Mouse (Mus musculus): ENCODE measurements around the gene Nav2.

Gene Nav2

GRCm38 (mm10) chr7:49102223-49102622 lies 193.7 kb downstream of the Nav2 start:
- DNase-seq (ENCODE audit: low read depth), result no peak

GRCm38 (mm10) chr7:49104376-49104775 lies 195.9 kb downstream of the Nav2 start:
- DNase-seq (ENCODE audit: low read depth), result no peak

GRCm38 (mm10) chr7:49104793-49105192 lies 196.3 kb downstream of the Nav2 start:
- DNase-seq (ENCODE audit: low read depth), result no peak

DNA sequence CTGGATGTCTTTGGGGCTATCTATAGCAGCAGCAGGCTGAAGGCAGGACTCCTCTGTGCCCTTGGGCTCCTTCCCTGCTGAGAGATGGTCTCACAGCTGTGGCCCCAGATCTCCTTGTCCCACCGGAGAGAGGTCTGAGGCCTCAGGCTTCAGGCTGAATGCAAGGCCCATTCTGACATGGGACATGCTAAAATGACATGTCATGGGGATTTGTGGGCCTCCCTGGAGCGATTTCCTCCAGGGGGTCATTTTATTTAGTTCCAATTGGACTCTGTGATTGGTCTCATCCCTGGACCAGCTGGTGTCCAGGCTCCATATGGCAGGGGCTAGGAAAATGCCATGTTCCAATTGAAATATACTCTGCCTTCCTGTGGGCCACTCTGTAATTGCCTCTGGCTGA lies 197.0 kb downstream of the Nav2 start:
- no peak for DNase-seq (ENCODE audit: low read depth)

GRCm38 (mm10) chr7:49108076-49108475 lies 199.6 kb downstream of the Nav2 start:
- no peak for DNase-seq (ENCODE audit: low read depth)

DNA sequence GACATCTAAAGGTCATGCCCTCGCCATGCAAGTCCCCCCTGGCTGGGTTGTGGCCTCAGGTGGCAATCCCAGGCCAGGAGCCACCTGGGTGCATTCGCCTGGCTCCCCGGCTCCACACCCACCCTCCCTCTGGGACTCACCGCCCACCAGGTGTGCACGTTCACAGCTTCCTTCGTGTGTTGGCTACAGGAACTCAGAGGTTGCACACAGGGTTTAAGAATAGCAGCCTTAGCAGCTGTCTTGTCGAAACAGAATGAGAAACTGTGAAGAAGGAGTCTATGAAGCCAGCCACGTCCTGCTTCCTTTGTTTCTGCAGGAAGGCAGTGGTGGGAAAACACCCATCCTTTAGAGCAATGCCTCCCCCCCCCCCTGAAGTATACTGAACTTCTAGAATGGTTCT lies 210.5 kb downstream of the Nav2 start:
- no peak for DNase-seq (ENCODE audit: low read depth)

GRCm38 (mm10) chr7:49119794-49120487 lies 211.4 kb downstream of the Nav2 start:
- DNase-seq (ENCODE audit: low read depth), result no peak

- no peak for DNase-seq (ENCODE audit: low read depth)
Observed at GRCm38 (mm10) chr7:49120488-49120864, 212.0 kb downstream of the Nav2 start.

DNA sequence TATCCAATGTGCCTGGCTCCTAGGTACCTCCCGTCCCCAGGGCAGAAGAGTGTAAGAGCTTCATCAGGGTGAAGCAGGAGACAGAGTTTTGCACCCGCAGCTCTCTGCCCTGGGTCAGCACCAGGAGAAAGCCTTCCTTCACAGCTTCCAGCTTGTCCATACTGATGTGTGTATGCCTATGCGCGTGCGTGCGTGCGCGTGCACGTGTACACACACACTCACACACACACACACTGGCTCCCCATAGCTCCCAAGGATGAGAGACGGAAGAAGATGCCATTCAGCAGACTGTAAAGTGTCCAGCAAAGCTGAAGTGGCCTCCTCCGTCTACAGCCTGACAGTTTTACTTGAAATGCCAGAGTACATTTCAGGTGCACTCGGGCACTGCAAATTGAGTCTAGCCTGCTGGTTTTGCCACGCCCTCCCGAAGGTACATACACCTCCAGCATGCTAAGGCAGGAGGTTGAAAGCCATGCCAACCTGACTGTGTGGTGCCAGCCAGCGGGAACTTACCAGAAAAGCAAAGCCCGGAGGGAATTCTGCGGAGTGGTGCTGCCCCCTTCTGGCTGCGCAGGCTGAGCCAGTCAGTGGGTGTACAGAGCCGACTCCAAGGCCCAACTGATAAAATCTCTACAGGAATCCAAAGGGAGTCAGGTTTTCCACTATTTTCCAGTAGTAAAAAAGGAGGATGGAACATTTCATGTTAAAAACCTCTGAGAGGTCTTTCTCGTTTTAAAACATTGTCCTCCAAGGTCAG lies 212.6 kb downstream of the Nav2 start:
- peak; percentile 26 for DNase-seq (ENCODE audit: low read depth)

GRCm38 (mm10) chr7:49122498-49122897 lies 214.0 kb downstream of the Nav2 start:
- no peak for DNase-seq (ENCODE audit: low read depth)

- DNase-seq (ENCODE audit: low read depth), result peak; percentile 13
Observed at GRCm38 (mm10) chr7:49125545-49125944, 217.0 kb downstream of the Nav2 start.

DNA sequence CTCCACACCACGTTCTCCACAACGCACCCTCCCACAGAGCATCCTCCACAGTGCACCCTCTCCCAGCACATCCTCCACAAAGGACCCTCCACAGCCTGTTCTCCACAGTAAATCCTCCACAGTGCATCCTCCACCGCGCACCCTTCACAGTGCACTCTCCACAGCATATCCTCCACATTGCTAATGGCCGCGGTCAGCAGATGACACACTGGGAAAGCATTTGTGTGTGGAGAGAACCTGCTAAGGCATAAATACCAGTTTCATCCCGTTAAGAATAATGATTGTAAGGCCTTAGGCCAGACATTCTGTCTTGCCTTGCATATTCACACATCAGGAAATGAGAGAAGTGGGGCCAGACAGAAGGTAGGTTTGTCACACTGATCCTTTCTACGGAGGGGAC lies 219.7 kb downstream of the Nav2 start:
- no peak for DNase-seq (ENCODE audit: low read depth)

DNA sequence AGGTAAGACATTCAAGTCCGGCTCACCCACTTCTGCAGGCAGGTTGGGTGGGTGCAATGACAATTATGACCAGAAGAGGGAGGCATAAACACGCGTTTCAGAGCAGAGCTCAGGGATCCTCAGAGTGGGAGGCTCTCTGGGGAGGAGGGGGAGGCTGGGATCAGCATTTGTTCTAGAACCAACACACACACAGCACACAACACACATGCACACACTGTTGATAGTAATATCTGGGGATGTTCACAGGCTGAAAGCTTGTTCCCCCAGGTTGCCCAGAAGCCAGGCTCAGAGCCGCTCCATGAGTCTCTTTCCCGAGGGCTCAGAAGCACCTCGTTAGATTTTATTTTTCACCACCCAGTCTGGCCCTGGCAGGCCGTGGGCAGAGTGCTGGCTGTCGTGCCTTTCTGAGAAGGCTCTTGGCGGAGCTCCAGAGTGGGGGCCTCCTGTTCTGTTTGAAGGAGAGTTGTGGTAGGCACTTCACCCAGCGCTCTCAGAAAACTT lies 224.4 kb downstream of the Nav2 start:
- peak; percentile 53 for DNase-seq (ENCODE audit: low read depth)

DNA sequence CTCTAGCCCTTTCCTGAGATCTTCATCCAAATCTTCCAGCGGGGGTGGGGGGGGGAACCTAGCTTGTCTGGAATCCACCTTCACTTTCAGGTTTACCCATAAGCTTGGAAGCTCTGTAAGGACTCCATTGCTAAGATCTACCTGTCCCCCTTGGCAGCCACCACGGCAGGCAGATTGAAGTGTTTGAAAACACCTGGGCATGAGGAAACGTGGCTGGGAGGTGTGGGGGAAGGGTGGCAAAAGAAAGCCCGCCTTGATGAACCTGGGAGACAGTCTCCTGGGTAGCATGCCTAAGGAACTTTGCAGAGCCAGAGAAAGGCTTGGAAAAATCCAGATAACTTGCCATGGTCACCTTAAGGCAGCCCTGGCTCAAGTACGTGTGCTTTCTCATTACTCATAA lies 225.9 kb downstream of the Nav2 start:
- DNase-seq (ENCODE audit: low read depth), result no peak

- DNase-seq (ENCODE audit: low read depth), result no peak
Observed at GRCm38 (mm10) chr7:49139762-49140161, 231.2 kb downstream of the Nav2 start.

DNA sequence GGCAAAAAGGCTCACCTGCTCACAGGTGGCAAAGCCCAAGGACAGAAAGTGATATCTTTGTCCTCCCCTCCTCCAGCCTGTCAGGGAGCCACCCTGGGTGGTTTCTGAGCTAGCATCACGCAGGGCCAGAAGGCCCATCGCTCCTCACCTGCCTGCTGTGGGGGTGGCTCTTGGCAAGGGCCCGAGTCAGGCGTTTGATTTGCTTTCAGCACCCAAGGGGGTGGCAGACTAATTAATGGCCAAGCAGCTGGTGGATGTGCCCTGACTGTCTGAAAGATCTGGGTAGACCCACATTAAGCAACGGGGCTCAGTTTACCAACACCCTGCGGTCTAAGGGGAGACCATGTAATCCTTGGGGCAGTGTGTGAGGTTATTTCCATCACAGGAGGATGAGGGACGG lies 235.4 kb downstream of the Nav2 start:
- DNase-seq (ENCODE audit: low read depth), result no peak

DNA sequence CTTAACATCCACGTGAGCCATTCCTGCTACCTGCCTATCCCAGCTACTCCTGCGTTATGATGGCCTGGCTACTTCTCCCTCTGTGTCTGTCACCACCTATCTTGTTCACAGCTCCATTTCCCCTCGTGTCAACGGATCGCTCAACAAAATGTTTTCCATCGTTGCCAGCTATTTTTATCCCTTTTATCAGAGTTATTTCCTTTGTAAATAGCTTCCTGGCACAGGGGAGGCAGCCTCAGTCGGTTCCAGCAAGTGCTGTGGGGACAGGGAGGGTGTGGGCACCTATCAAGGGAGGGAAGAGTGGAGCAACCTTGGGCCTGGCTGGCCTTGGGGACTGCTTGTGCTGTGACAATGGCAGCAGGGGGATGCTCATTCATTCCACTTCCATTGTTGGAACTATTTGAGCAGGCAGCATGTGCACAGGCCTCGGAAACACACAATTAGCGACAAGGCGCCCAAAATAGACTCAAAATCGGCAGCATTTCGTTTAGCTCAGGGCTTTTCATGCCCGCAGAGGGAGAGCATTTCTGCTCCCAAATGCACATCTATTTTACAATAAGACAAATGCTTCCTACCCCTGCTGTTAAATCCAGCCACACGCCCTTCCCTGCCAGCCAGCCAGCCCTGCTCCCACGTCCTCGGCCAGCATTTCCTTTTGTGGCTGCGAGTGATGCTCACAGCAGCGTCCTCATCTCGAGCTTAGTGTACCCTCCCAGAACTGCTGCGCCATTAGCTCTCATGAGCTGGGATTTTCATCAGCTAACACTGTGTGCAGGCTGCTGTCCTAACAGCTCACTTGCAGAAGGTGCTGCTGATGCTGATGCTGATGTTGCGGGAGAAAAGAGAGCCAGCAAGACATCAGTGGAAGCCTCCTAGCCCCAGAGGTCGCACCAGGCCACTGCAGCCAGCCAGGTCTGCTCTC lies 237.5 kb downstream of the Nav2 start:
- DNase-seq (ENCODE audit: low read depth), result no peak

DNA sequence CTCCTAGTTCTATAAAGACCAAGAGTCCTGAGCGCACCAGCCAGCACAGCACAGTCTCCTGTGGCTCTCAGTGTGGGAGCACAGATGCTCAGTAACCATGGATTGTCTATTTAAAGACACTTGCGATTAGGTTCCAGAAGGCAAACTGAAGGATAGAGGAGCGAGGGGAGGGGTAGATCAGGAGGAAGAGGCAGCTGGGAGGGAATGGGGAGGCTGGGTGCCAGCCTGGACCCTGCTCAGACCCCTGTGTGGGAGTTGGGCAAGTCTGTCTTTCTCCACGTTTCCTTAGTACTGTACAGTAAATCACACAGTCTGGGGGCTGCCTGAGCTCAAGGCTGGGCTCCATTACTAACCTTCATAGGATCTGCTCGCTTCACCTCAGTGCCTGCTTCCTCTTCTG lies 243.8 kb downstream of the Nav2 start:
- no peak for DNase-seq (ENCODE audit: low read depth)

DNA sequence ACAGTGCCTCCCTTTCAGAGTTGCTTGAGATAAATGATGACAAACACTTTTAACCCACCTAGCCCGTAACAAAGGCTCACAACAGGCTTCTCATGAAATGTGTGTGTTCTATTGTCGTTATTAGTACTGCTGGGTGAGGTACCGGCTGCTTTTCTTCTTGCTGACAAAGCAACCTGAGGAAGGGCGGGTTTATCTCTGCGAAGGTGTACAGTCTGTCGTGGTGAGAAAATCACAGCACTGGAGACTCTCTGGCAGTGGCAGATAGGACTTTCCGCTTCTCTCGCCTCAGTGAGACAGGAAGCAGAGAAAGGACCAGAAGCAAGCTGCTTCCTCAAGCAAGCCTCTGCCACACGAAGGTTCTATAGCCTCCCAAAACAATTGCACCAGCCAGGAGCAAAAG lies 244.2 kb downstream of the Nav2 start:
- no peak for DNase-seq (ENCODE audit: low read depth)

- peak; percentile 58 for DNase-seq (ENCODE audit: low read depth)
Observed at GRCm38 (mm10) chr7:49158641-49159381, 250.3 kb downstream of the Nav2 start.

- DNase-seq (ENCODE audit: low read depth), result no peak
Observed at GRCm38 (mm10) chr7:49159646-49160555, 251.4 kb downstream of the Nav2 start.

Measured in fibroblast of lung, adult 2 months (primary cell).